Mouse (Mus musculus) erythroblast, embryonic 14.5 days (primary cell): ENCODE results near the gene Sgip1.

Source experiments
- GATA1 ChIP-seq: IDR thresholded peaks from 2 replicates; pipeline ENCODE4 v1.6.1; 2012; ENCODE audit warnings: low read length, inconsistent platforms, mixed read lengths
- TAL1 ChIP-seq: IDR thresholded peaks from 3 replicates; pipeline ENCODE4 v1.6.1; 2012; ENCODE audit warnings: low read length, inconsistent platforms, mixed read lengths

DNA sequence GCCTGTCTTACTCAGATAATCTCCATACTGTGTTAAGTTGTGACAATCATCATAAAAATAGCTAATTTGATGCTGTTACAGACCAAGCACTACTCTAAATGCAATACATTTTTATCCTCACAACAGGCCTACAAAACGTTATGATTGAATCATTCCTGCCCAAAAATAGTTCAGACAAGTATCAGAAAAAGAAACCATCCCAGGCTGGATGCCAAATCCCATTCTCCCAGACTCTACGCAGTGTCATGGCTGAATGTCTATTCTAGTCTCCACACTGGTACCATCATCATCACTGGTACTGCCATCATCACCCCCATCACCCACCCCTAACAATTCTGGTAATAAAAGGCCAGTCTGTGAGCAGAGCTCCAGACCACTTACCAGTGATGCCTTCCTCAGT lies 211.4 kb downstream of the Sgip1 start:
- no peak for TF ChIP-seq GATA1
- no peak for TF ChIP-seq TAL1
